Mouse (Mus musculus): ENCODE data around the gene Olfr380.

The Olfr380 gene

DNA sequence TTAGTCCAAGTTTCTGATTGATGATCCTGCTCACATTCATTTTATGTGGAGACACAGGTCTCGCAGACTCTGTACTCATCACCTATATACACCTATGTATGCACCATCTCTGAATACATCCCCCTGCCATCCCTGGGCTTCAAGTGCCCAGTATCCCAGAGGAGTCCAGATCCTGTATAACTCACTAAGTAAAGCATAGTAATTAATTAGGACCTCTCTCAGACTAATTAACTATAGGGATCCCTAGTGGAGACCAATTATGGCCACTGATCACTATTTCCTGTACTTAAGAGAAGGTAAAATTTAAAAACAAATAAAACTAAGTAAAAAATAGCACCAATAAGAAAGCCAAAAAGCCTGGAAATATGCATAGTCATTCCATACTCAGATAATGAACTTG lies at the start of gene Olfr380:
Gene Olfr380 (minus strand): TSS at position 101 of the 400 bp plus-strand sequence.
- DNase-seq (ENCODE audit: low spot score in 2 of 2), result no peak

DNA sequence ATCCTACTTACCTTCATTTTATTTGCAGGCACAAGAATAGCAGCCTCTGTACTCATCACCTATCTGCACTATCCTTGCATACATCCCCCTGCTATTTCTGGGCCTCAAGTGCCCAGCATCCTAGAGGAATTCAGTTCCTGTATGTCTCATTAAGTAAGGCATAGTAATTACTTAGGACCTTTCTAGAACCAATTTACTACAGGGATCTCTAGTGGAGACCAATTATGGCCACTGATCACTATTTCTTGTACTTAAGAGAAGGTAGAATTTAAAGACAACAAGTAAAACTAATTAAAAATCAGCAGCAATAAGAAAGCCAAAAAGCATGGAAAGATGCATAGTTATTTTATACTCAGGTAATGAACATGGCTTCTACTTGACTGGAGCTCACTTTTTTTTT lies 34.2 kb upstream of the Olfr380 start, which contains the start of gene Olfr381:
Gene Olfr381 (minus strand): TSS at position 101 of the 400 bp plus-strand sequence.
- DNase-seq (ENCODE audit: low spot score in 2 of 2), result no peak

- no peak for DNase-seq (ENCODE audit: low spot score in 2 of 2)
Observed at GRCm38 (mm10) chr11:73428377-73428776, 28.9 kb downstream of the Olfr380 start, which contains the start of gene Olfr378. TSS of gene Olfr378 (minus strand) at chr11:73428477.

All from frontal cortex, postnatal 25 days (tissue).